Mouse (Mus musculus) monocyte, adult 5-6 weeks (primary cell): ENCODE data around the gene Tert. TPM values are rescaled to one million over a fixed set of nuclear protein-coding genes. Genes with fewer than 3 reads are reported as not detected.
A peak's percentile ranks its signal among the peaks of the same experiment; 100 is the strongest.

Source experiments
- ATAC-seq: fragments of 153-309, 156-312 bp; replicated peaks from 2 replicates; pipeline ENCODE4 v1.8.0; 2017; ENCODE audit warnings: mild to moderate bottlenecking; ENCODE audit not compliant: low TSS enrichment, insufficient number of reproducible peaks, severe bottlenecking, poor library complexity, low FRiP score
- total RNA-seq: library from RNA; stranded (forward); fragments of 200-1000, 200-491, 200-594 nt; gene quantifications from 3 replicates; pipeline ENCODE4 v1.2.3, GENCODE M21; 2017

Tert gene
- total RNA-seq, 1 experiment from 2014 or later: 0.10 TPM

- ATAC-seq: no peak
Observed at GRCm38 (mm10) chr13:73658953-73659352, 32.2 kb downstream of the Tert start.

GRCm38 (mm10) chr13:73660163-73660695 is 33.5 kb downstream of the Tert start:
- ATAC-seq: no peak

GRCm38 (mm10) chr13:73675161-73675560 is 48.5 kb downstream of the Tert start:
- ATAC-seq: no peak

GRCm38 (mm10) chr13:73677853-73678252 is 51.1 kb downstream of the Tert start, which contains the start of gene Slc6a18:
Gene Slc6a18 (minus strand): TSS chr13:73678023.
- no peak for ATAC-seq

GRCm38 (mm10) chr13:73679311-73679710 is 52.6 kb downstream of the Tert start:
- ATAC-seq: no peak

GRCm38 (mm10) chr13:73680394-73680793 is 53.7 kb downstream of the Tert start:
- ATAC-seq: no peak

- no peak for ATAC-seq
Observed at GRCm38 (mm10) chr13:73682226-73682625, 55.5 kb downstream of the Tert start.

- 0 out of 2 replicates have a peak, but pooled peaks have one; percentile 51 for ATAC-seq
Observed at GRCm38 (mm10) chr13:73683682-73684081, 57.0 kb downstream of the Tert start.

- ATAC-seq: no peak
Observed at GRCm38 (mm10) chr13:73684412-73684811, 57.7 kb downstream of the Tert start.

- no peak for ATAC-seq
Observed at GRCm38 (mm10) chr13:73685502-73685901, 58.8 kb downstream of the Tert start.

GRCm38 (mm10) chr13:73687601-73688000 is 60.9 kb downstream of the Tert start:
- no peak for ATAC-seq

- ATAC-seq: no peak
Observed at GRCm38 (mm10) chr13:73688934-73689333, 62.2 kb downstream of the Tert start.

- ATAC-seq: peak; percentile 24; the same call in 1 of the 2 replicates
Observed at GRCm38 (mm10) chr13:73692249-73692868, 65.6 kb downstream of the Tert start.

- ATAC-seq: no peak
Observed at GRCm38 (mm10) chr13:73693333-73693732, 66.6 kb downstream of the Tert start.

GRCm38 (mm10) chr13:73694972-73695371 is 68.3 kb downstream of the Tert start:
- no peak for ATAC-seq

GRCm38 (mm10) chr13:73696529-73696928 is 69.8 kb downstream of the Tert start:
- no peak for ATAC-seq

Other genes with a start within 250 kb of the Tert start
- gene Lpcat1, start 159.7 kb upstream of the Tert start, total RNA-seq: 10.6 to 13.3 TPM (median 12.6 TPM) in 3 replicates
- not detected in 3 replicates for gene Slc6a3, start 90.2 kb upstream of the Tert start, total RNA-seq
- 89.5 to 116 TPM (median 100 TPM) in 3 replicates for gene Clptm1l, start 22.9 kb upstream of the Tert start, total RNA-seq
- gene Slc6a18, start 51.1 kb downstream of the Tert start, total RNA-seq: not detected in 3 replicates
- gene Slc6a19, start 78.0 kb downstream of the Tert start, total RNA-seq: 0.19 to 0.21 TPM in 2 of 3 replicates, not detected in the other
- gene Slc12a7, start 106.2 kb downstream of the Tert start, total RNA-seq: 13.8 to 45.3 TPM (median 22.3 TPM) in 3 replicates
- gene Nkd2, start 220.7 kb downstream of the Tert start, total RNA-seq: not detected in 3 replicates